Mouse (Mus musculus) kidney, adult 2 months (tissue): ENCODE results near the gene Il10.

Experiments used
- CTCF ChIP-seq: fragments of 200-500 bp; conservative IDR thresholded peaks from 2 replicates; pipeline ENCODE4 v1.5.1; 2011; ENCODE audit warnings: low read depth, mild to moderate bottlenecking, control low read depth, low read length, moderate library complexity, mixed read lengths; ENCODE audit not compliant: insufficient read depth, insufficient read length
- POLR2A ChIP-seq: fragments of 200-500 bp; IDR thresholded peaks from one replicate; pipeline ENCODE4 v1.6.1; 2011; ENCODE audit warnings: low read depth, low read length, control low read depth

- TF ChIP-seq CTCF (no peak), POLR2A (no peak)
Measured at GRCm38 (mm10) chr1:131015281-131015680, 4.4 kb upstream of the Il10 start.
